Mouse (Mus musculus): ENCODE measurements around the gene Zfp953.
"Not testable (repeated sequence)": the region's sequence is repeated elsewhere in the genome, so short reads cannot be mapped to it uniquely, and the experiment has no call there.

GRCm38 (mm10) chr13:67399183-67399903, 38.9 kb upstream of the Zfp953 start, which contains the start of gene Zfp429:
- TF ChIP-seq CTCF (IDR thresholded peaks at IDR 0.05; ENCODE audit: control insufficient read depth, insufficient read depth, low read length); POLR2A (IDR thresholded peaks at IDR 0.05; ENCODE audit: borderline replicate concordance, control insufficient read depth, low read depth, low read length): not testable (repeated sequence)

Data from bone marrow, adult 2 months (tissue).